In genomic region chr1:71621526-71621925, GRCm38 (mm10) we compare ENCODE assay signal across 15 mouse cellular contexts.
"Had no signal": no experiment of that assay in that cellular context is flagged by ENCODE, and none has a peak within 500 bp of the region (broad histone marks: within the 10 kb centered on the region; RNA-seq: fewer than 3 reads in every experiment).

No protein-coding gene starts in this region.

- DNase-seq: gastrocnemius, postnatal 14 days; gastrocnemius, postnatal 36 days; heart, adult 18-20 months; heart, postnatal 10 days; kidney, adult 18-20 months; kidney, adult 8-10 months; kidney, postnatal 10 days; kidney, postnatal 25 days; kidney, postnatal 4 days; liver; liver, embryonic 13.5 days had no signal

- ATAC-seq: hindbrain, embryonic 16.5 days; inflammation-experienced regulatory T-cells, adult 6 months; intestine, embryonic 15.5 days; intestine, postnatal 0 days had no signal
